Mouse (Mus musculus) liver, adult 2 months (tissue): Measurements from ENCODE around the gene Riox1. TPM values are rescaled to one million over a fixed set of nuclear protein-coding genes. Genes with fewer than 3 reads are reported as not detected.

ENCODE experiments used
- DNase-seq: peaks from one replicate; pipeline ENCODE4 v3.0.0-alpha.2; 2011; ENCODE audit warnings: low read depth, low spot score; ENCODE audit errors: extremely low read depth
- H3K27ac ChIP-seq: fragments of 200-500 bp; replicated peaks from 2 replicates; pipeline ENCODE4 v1.5.1; 2012; ENCODE audit warnings: low read depth, mild to moderate bottlenecking, control low read depth, inconsistent platforms, low read length; ENCODE audit not compliant: insufficient read depth
- H3K27me3 ChIP-seq: fragments of 200-500 bp; 2 replicates; pipeline ENCODE4 v1.6.1; 2012; ENCODE audit warnings: mild to moderate bottlenecking, moderate library complexity, low read length, inconsistent platforms; ENCODE audit not compliant: control insufficient read depth, insufficient read depth
- H3K36me3 ChIP-seq: fragments of 200-500 bp; 2 replicates; pipeline ENCODE4 v1.6.1; 2012; ENCODE audit warnings: low read length, inconsistent platforms; ENCODE audit not compliant: control insufficient read depth, insufficient read depth
- H3K4me1 ChIP-seq: fragments of 200-500 bp; 2 replicates; pipeline ENCODE4 v1.6.1; 2011; ENCODE audit warnings: low read length; ENCODE audit not compliant: control insufficient read depth, insufficient read depth
- H3K4me3 ChIP-seq: fragments of 200-500 bp; 2 replicates; pipeline ENCODE4 v1.5.1; 2011; ENCODE audit warnings: low read depth, mild to moderate bottlenecking, control low read depth, low read length, moderate library complexity; ENCODE audit not compliant: insufficient read depth
- H3K79me2 ChIP-seq: fragments of 200-500 bp; 2 replicates; pipeline ENCODE4 v1.6.1; 2012; ENCODE audit warnings: inconsistent platforms, mild to moderate bottlenecking, low read length, moderate library complexity; ENCODE audit not compliant: control insufficient read depth, insufficient read depth
- H3K9ac ChIP-seq: fragments of 200-500 bp; 2 replicates; pipeline ENCODE4 v1.6.1; 2012; ENCODE audit warnings: low read depth, mild to moderate bottlenecking, control low read depth, inconsistent platforms, low read length
- CTCF ChIP-seq: fragments of 200-500 bp; IDR thresholded peaks from 2 replicates; pipeline ENCODE4 v1.5.1; 2011; ENCODE audit warnings: low read depth, low read length, control low read depth
- POLR2A ChIP-seq: fragments of 200-500 bp; IDR thresholded peaks from 2 replicates; pipeline ENCODE4 v1.6.1; 2011; ENCODE audit warnings: low read length, control low read depth; ENCODE audit not compliant: insufficient read depth; ENCODE audit errors: extremely low read depth
- WGBS: fragments of 180-500 bp; shearing (Covaris S2); methylation state at CpG from one replicate; pipeline ENCODE4 v1.1.7; 2018; 5-methylcytosine and 5-hydroxymethylcytosine counted together
- polyA plus RNA-seq: library from polyadenylated mRNA; depleted of rRNA; stranded (reverse); fragments of >200 nt; gene quantifications from 2 replicates; pipeline ENCODE4 v1.2.3, GENCODE M21; 2012
- total RNA-seq: library from RNA; depleted of rRNA; stranded (reverse); fragments of >200 nt; gene quantifications from 2 replicates; pipeline ENCODE4 v1.2.3, GENCODE M21; 2014

The Riox1 gene
- total and polyA plus RNA-seq, 2 experiments = 3.7 to 7.7 TPM

DNA sequence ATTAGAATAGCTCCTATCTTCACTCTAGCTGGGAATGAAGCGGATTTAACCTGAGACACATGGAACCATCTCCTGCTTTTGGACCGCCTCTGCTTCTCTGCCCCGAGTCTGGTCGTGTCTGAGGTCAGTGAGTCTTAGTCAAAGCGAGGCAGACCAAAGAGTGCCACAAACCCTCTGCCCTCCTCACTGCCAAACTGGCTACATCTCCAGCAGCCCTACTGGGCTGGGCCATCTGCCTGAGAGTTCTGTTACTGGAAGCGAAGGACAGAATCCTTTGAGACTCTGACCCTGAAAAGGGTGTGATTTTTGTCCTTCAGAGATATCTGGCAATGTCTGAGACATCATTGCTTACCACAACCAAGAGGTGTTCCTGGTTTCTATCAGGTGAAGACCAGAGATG lies 28.5 kb downstream of the Riox1 start:
- Histone ChIP-seq H3K79me2 (no peaks in the 10 kb centered on the region), H3K4me3 (no peak overlapping the region), H3K36me3 (no peaks in the 10 kb centered on the region), H3K9ac (no peak overlapping the region), H3K27ac (no peak overlapping the region), H3K27me3 (no peaks in the 10 kb centered on the region), H3K4me1 (peaks cover 11% of the 10 kb centered on the region)
- DNase-seq = no peak
- WGBS = 95% methylated on average over 6 of the region's 6 CpGs
- no peak for TF ChIP-seq POLR2A
- no peak for TF ChIP-seq CTCF

DNA sequence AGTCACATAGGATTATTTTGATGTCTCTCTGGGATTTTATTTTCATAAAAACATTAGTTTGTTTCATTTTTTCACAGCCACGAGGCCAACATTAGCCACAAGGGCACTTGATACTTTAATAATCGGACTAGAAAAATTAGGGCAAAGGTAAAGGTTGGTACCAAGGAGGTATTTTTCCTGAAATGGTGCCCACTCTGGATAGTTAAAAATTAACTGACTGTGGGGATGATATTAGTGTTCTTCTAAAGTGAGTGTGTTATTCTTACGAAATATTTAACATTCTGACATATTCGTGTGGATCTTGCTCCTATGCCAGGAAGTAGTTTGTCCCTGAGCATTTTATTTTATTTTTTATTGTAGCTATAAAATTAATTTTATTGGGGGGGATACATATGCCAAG lies 31.2 kb downstream of the Riox1 start:
- Histone ChIP-seq H3K4me1 (peaks cover 11% of the 10 kb centered on the region), H3K4me3 (no peak overlapping the region), H3K27ac (no peak overlapping the region), H3K36me3 (no peaks in the 10 kb centered on the region), H3K79me2 (no peaks in the 10 kb centered on the region), H3K9ac (no peak overlapping the region), H3K27me3 (no peaks in the 10 kb centered on the region)
- DNase-seq = peak; percentile 84
- WGBS = 28% methylated on average over 4 of the region's 4 CpGs
- no peak for TF ChIP-seq POLR2A
- TF ChIP-seq CTCF = no peak

DNA sequence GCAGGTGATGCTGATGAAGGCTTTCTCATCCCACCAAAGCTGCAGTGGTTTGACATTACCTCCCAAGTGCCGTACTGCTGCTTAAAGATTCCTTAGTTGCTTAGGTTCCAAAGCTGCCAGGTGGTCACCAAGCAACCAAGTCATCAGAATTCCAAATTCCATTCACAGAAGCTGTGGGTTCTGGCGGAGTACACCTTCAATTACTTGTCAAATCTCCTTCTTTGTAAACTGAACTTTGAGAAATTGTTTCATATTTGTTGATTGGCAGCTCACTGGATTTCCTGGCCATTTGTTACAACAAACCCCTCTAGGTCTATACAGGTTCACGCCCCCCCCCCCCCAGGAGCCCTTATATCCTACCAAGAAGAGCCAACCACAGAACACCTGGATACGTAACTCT lies 34.3 kb downstream of the Riox1 start, which contains the start of gene Heatr4:
TSS of gene Heatr4 (minus strand) at position 101 of the 400 bp plus-strand sequence.
- no peak within 1 kb of the TSS for H3K27ac ChIP-seq
- no peak for TF ChIP-seq CTCF
- TF ChIP-seq POLR2A = no peak
- 95% methylated on average over 4 of the region's 4 CpGs for WGBS
- H3K27me3 ChIP-seq = no peaks in the 10 kb centered on the region
- DNase-seq = no peak
- H3K36me3 ChIP-seq = no peaks in the 10 kb centered on the region
- H3K4me3 ChIP-seq = no peak within 1 kb of the TSS
- peaks cover 13% of the 10 kb centered on the region for H3K4me1 ChIP-seq
- no peak within 1 kb of the TSS for H3K9ac ChIP-seq
- no peaks in the 10 kb centered on the region for H3K79me2 ChIP-seq

DNA sequence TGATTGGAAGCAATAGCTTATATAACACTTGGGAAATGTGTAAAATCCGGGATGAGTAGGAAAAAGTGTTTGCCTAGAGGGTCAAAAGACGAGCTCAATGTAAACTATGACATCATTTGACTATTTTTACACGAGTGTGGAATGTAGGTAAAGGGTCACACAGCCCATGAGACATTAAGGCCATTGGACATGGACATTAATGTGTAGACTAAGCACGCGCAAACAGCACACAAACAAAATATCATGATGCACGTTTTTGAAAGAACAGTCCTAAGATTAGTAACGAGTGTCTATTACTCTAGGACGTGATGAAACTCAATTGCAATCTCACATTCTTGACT lies 36.8 kb downstream of the Riox1 start:
- Histone ChIP-seq H3K27ac (peak overlapping the region; percentile 58), H3K4me3 (peak overlapping the region; percentile 69), H3K79me2 (no peaks in the 10 kb centered on the region), H3K4me1 (peaks cover 5% of the 10 kb centered on the region), H3K27me3 (no peaks in the 10 kb centered on the region), H3K36me3 (no peaks in the 10 kb centered on the region), H3K9ac (peak overlapping the region; percentile 86; the same call in 1 of the 2 replicates)
- 2% methylated on average over 8 of the region's 8 CpGs for WGBS
- no peak for TF ChIP-seq CTCF
- TF ChIP-seq POLR2A = no peak
- peak; percentile 67 for DNase-seq

DNA sequence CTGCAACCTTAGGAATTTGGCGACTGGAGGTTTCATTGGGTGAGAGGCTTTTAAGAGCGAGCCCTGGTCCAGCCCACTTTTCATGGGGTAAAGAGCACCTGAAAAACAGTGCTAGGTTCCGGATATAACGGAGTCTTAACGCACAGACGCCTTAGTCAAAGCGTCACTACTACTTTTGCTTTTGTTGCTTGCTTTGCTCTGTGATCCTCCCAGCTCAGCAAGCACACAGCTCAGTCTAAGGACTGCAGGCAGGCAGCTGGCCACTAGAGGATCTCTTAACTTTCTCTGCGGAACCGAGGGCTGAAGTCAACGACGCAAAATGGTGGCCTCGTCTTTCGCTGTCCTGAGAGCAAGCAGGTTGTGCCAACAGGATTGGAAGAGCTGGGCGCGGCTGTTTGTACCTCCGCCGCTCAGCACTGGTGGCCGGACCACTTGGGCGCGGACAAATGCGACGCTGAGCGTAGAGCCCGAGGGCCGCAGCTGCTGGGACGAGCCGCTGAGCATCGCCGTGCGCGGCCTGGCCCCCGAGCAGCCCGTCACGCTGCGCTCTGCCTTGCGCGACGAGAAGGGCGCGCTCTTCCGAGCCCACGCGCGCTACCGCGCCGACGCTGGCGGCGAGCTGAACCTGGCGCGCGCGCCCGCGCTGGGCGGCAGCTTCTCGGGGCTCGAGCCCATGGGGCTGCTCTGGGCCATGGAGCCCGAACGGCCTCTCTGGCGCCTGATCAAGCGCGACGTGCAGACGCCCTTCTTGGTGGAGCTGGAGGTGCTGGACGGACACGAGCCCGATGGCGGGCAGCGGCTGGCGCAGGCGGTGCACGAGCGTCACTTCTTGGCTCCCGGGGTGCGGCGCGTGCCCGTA lies 37.4 kb downstream of the Riox1 start, which contains the start of gene Acot2:
TSS of gene Acot2 (plus strand) at position 279 of the 859 bp plus-strand sequence.
- H3K36me3 ChIP-seq = no peaks in the 10 kb centered on the region
- H3K4me1 ChIP-seq = 0 out of 2 replicates have a peak, but pooled peaks cover 2% of the 10 kb centered on the region
- H3K27me3 ChIP-seq = no peaks in the 10 kb centered on the region
- peak within 1 kb of the TSS; percentile 86 for H3K9ac ChIP-seq
- peak within 1 kb of the TSS; percentile 69 for H3K4me3 ChIP-seq
- WGBS = under 1% methylated on average over 79 of the region's 80 CpGs
- H3K27ac ChIP-seq = peak within 1 kb of the TSS; percentile 58
- peak; percentile 80 for DNase-seq
- no peaks in the 10 kb centered on the region for H3K79me2 ChIP-seq
- TF ChIP-seq POLR2A = 0 out of 2 replicates have a peak, but pooled peaks have one; percentile 30
- peak; percentile 75 for TF ChIP-seq CTCF

DNA sequence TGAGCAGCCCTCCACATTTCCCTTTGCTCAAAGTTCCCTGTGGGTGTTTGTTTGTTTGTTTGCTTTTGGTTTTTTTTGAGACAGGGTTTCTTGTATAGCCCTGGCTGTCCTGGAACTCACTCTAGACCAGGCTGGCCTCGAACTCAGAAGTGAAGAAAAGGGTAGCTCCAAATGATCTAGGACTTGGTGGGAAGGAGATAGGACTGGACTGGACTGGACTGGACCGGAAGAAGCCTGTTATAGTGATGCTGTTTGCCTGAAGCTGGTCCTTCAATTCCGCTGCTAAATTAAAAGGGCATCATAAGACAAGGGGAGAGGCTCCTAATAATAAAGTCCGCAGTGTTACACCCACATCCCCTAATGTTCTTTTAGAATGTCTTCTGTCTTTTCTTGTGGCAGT lies 38.1 kb downstream of the Riox1 start:
- 58% methylated on average over 4 of the region's 4 CpGs for WGBS
- Histone ChIP-seq H3K9ac (peak overlapping the region; percentile 86), H3K27me3 (no peaks in the 10 kb centered on the region), H3K4me1 (0 out of 2 replicates have a peak, but pooled peaks cover 2% of the 10 kb centered on the region), H3K36me3 (no peaks in the 10 kb centered on the region), H3K4me3 (peak overlapping the region; percentile 69), H3K79me2 (no peaks in the 10 kb centered on the region), H3K27ac (no peak overlapping the region)
- peak; percentile 8 for DNase-seq
- no peak for TF ChIP-seq POLR2A
- no peak for TF ChIP-seq CTCF
